Mouse (Mus musculus): ENCODE results near the gene Clptm1. TPM values are rescaled to one million over a fixed set of nuclear protein-coding genes. Genes with fewer than 3 reads are reported as not detected.

The Clptm1 gene
- total and polyA plus RNA-seq, 3 experiments, result 61.7 to 74.9 (median 70.1) TPM

GRCm38 (mm10) chr7:19593061-19593730 lies 71.6 kb downstream of the Clptm1 start:
- WGBS, result 82% methylated on average over 10 of the region's 10 CpGs
- H3K9ac ChIP-seq (ENCODE audit: low read depth, low read length), result no peak overlapping the region
- intact Hi-C loops (cut with DNase I), result loop anchor here (10.0 kb wide), 1 partner anchor 112 kb away; no protein-coding TSS in a partner anchor
- no peak overlapping the region for H3K4me3 ChIP-seq
- DNase-seq, result no peak
- H3K27me3 ChIP-seq (ENCODE audit: control insufficient read depth, insufficient read depth, low read length), result no peaks in the 10 kb centered on the region
- TF ChIP-seq POLR2A (IDR thresholded peaks at IDR 0.05; ENCODE audit: insufficient read depth, low read depth, low read length) (no peak), CTCF (IDR thresholded peaks at IDR 0.05) (no peak), EP300 (IDR thresholded peaks at IDR 0.05; ENCODE audit: insufficient read depth, low read depth, low read length) (no peak)
- H3K36me3 ChIP-seq (ENCODE audit: control insufficient read depth, insufficient read depth, low read length), result no peaks in the 10 kb centered on the region
- no peaks in the 10 kb centered on the region for H3K79me2 ChIP-seq (replicated peaks; ENCODE audit: control insufficient read depth, insufficient read depth, low read length)
- no peaks in the 10 kb centered on the region for H3K4me1 ChIP-seq (ENCODE audit: control insufficient read depth, insufficient read depth, low read length)
- H3K27ac ChIP-seq, result no peak overlapping the region

GRCm38 (mm10) chr7:19589917-19590316 lies 74.9 kb downstream of the Clptm1 start:
- peak; percentile 55 to 58 for DNase-seq
- no peaks in the 10 kb centered on the region for H3K36me3 ChIP-seq (ENCODE audit: control insufficient read depth, insufficient read depth, low read length)
- 45% methylated on average over 3 of the region's 3 CpGs for WGBS

GRCm38 (mm10) chr7:19589207-19589606 lies 75.6 kb downstream of the Clptm1 start:
- H3K27ac ChIP-seq, result no peak overlapping the region
- no peaks in the 10 kb centered on the region for H3K4me1 ChIP-seq (ENCODE audit: control insufficient read depth, insufficient read depth, low read length)
- intact Hi-C loops (cut with DNase I), result no loop called here
- no peaks in the 10 kb centered on the region for H3K36me3 ChIP-seq (ENCODE audit: control insufficient read depth, insufficient read depth, low read length)
- DNase-seq, result peak in 1 of 2 experiments; percentile 50
- no peak overlapping the region for H3K4me3 ChIP-seq
- H3K79me2 ChIP-seq (replicated peaks; ENCODE audit: control insufficient read depth, insufficient read depth, low read length), result no peaks in the 10 kb centered on the region
- no peaks in the 10 kb centered on the region for H3K27me3 ChIP-seq (ENCODE audit: control insufficient read depth, insufficient read depth, low read length)
- no peak overlapping the region for H3K9ac ChIP-seq (ENCODE audit: low read depth, low read length)
- WGBS, result 51% methylated on average over 3 of the region's 3 CpGs
- TF ChIP-seq EP300 (IDR thresholded peaks at IDR 0.05; ENCODE audit: insufficient read depth, low read depth, low read length) (no peak), CTCF (IDR thresholded peaks at IDR 0.05) (peak; percentile 60)

More at GRCm38 (mm10) chr7:19589917-19590316, 74.9 kb downstream of the Clptm1 start:
- Histone ChIP-seq H3K4me1 (ENCODE audit: control insufficient read depth, insufficient read depth, low read length) (no peaks in the 10 kb centered on the region), H3K27ac (no peak overlapping the region), H3K79me2 (replicated peaks; ENCODE audit: control insufficient read depth, insufficient read depth, low read length) (no peaks in the 10 kb centered on the region), H3K9ac (ENCODE audit: low read depth, low read length) (no peak overlapping the region), H3K4me3 (no peak overlapping the region), H3K27me3 (ENCODE audit: control insufficient read depth, insufficient read depth, low read length) (no peaks in the 10 kb centered on the region)
- TF ChIP-seq CTCF (IDR thresholded peaks at IDR 0.05) (peak; percentile 93), EP300 (IDR thresholded peaks at IDR 0.05; ENCODE audit: insufficient read depth, low read depth, low read length) (0 out of 2 replicates have a peak, but pooled peaks have one; percentile 22), POLR2A (IDR thresholded peaks at IDR 0.05; ENCODE audit: insufficient read depth, low read depth, low read length) (no peak)
- intact Hi-C loops (cut with DNase I), result loop anchor here (2.0 to 10.0 kb wide), 3 partner anchors 21 to 115 kb away; no protein-coding TSS in a partner anchor

- no peaks in the 10 kb centered on the region for H3K36me3 ChIP-seq (ENCODE audit: control insufficient read depth, insufficient read depth, low read length)
- intact Hi-C loops (cut with DNase I), result no loop called here
- WGBS, result 85% methylated on average over 46 of the region's 46 CpGs
- no peaks in the 10 kb centered on the region for H3K27me3 ChIP-seq (ENCODE audit: control insufficient read depth, insufficient read depth, low read length)
- TF ChIP-seq POLR2A (IDR thresholded peaks at IDR 0.05; ENCODE audit: insufficient read depth, low read depth, low read length), result no peak
- no peak for TF ChIP-seq EP300 (IDR thresholded peaks at IDR 0.05; ENCODE audit: insufficient read depth, low read depth, low read length)
- TF ChIP-seq CTCF (IDR thresholded peaks at IDR 0.05), result no peak
- no peaks in the 10 kb centered on the region for H3K4me1 ChIP-seq (ENCODE audit: control insufficient read depth, insufficient read depth, low read length)
- DNase-seq, result no peak
- H3K27ac ChIP-seq, result peak overlapping the region; percentile 23; the same call in 1 of the 2 replicates
- 0 out of 2 replicates have a peak overlapping the region, but pooled peaks have one; percentile 1 for H3K4me3 ChIP-seq
- no peaks in the 10 kb centered on the region for H3K79me2 ChIP-seq (replicated peaks; ENCODE audit: control insufficient read depth, insufficient read depth, low read length)
- no peak overlapping the region for H3K9ac ChIP-seq (ENCODE audit: low read depth, low read length)
Observed at GRCm38 (mm10) chr7:19586269-19586668, 78.6 kb downstream of the Clptm1 start.

Other genes with a start within 250 kb of the Clptm1 start
- 10 to 100 TPM; 22.4 to 27.2 TPM for gene Mark4, start 206.2 kb downstream of the Clptm1 start, total RNA-seq (2021)
- gene Mark4, start 206.2 kb downstream of the Clptm1 start, polyA plus RNA-seq (2012; rRNA removed), result 11.1 and 11.8 TPM in 2 replicates
- 1 to 10 TPM in 1 of 2 experiments, under 1 TPM in 1; 0.80 to 1.2 TPM for gene Exoc3l2, start 201.7 kb downstream of the Clptm1 start, total RNA-seq (2021)
- 1.5 and 1.7 TPM in 2 replicates for gene Exoc3l2, start 201.7 kb downstream of the Clptm1 start, polyA plus RNA-seq (2012; rRNA removed)
- gene Bloc1s3, start 156.7 kb downstream of the Clptm1 start, total RNA-seq (2021), result 1 to 10 TPM; 2.2 to 2.5 TPM
- 3.9 and 5.4 TPM in 2 replicates for gene Bloc1s3, start 156.7 kb downstream of the Clptm1 start, polyA plus RNA-seq (2012; rRNA removed)
- gene Trappc6a, start 156.6 kb downstream of the Clptm1 start, total RNA-seq (2021), result 10 to 100 TPM; 32.2 to 33.5 TPM
- 32.9 and 45.0 TPM in 2 replicates for gene Trappc6a, start 156.6 kb downstream of the Clptm1 start, polyA plus RNA-seq (2012; rRNA removed)
- gene Nkpd1, start 147.2 kb downstream of the Clptm1 start, total RNA-seq (2021), result not detected
- gene Nkpd1, start 147.2 kb downstream of the Clptm1 start, polyA plus RNA-seq (2012; rRNA removed), result 0.06 TPM in 1 of 2 replicates, not detected in the other
- gene Ppp1r37, start 102.0 kb downstream of the Clptm1 start, total RNA-seq (2021), result 10 to 100 TPM; 58.0 to 69.5 TPM
- gene Ppp1r37, start 102.0 kb downstream of the Clptm1 start, polyA plus RNA-seq (2012; rRNA removed), result 56.0 and 66.4 TPM in 2 replicates
- gene Zfp296, start 87.7 kb downstream of the Clptm1 start, total RNA-seq (2021), result under 1 TPM; 0.42 to 0.43 TPM
- gene Zfp296, start 87.7 kb downstream of the Clptm1 start, polyA plus RNA-seq (2012; rRNA removed), result 0.82 and 1.0 TPM in 2 replicates
- gene Gemin7, start 87.4 kb downstream of the Clptm1 start, total RNA-seq (2021), result 10 to 100 TPM; 48.5 to 48.6 TPM
- gene Gemin7, start 87.4 kb downstream of the Clptm1 start, polyA plus RNA-seq (2012; rRNA removed), result 75.2 and 87.3 TPM in 2 replicates
- gene Clasrp, start 60.5 kb downstream of the Clptm1 start, total RNA-seq (2021), result 10 to 100 TPM; 13.9 to 14.0 TPM
- gene Clasrp, start 60.5 kb downstream of the Clptm1 start, polyA plus RNA-seq (2012; rRNA removed), result 26.1 and 32.0 TPM in 2 replicates
- gene Relb, start 35.6 kb downstream of the Clptm1 start, total RNA-seq (2021), result 1 to 10 TPM; 7.1 to 7.6 TPM
- gene Relb, start 35.6 kb downstream of the Clptm1 start, polyA plus RNA-seq (2012; rRNA removed), result 9.5 and 12.1 TPM in 2 replicates
- under 1 TPM in 1 of 2 experiments, not detected in 1; 0.47 TPM for gene Apoc2, start 12.9 kb upstream of the Clptm1 start, total RNA-seq (2021)
- not detected in 2 replicates for gene Apoc2, start 12.9 kb upstream of the Clptm1 start, polyA plus RNA-seq (2012; rRNA removed)
- not detected for gene Gm44805, start 16.4 kb upstream of the Clptm1 start, total RNA-seq (2021)
- not detected in 2 replicates for gene Gm44805, start 16.4 kb upstream of the Clptm1 start, polyA plus RNA-seq (2012; rRNA removed)
- gene Apoc4, start 16.4 kb upstream of the Clptm1 start, total RNA-seq (2021), result not detected
- 0.82 TPM in 1 of 2 replicates, not detected in the other for gene Apoc4, start 16.4 kb upstream of the Clptm1 start, polyA plus RNA-seq (2012; rRNA removed)
- 1 to 10 TPM; 2.7 to 4.2 TPM for gene Apoc1, start 27.6 kb upstream of the Clptm1 start, total RNA-seq (2021)
- 3.1 and 7.2 TPM in 2 replicates for gene Apoc1, start 27.6 kb upstream of the Clptm1 start, polyA plus RNA-seq (2012; rRNA removed)
- gene Apoe, start 34.2 kb upstream of the Clptm1 start, total RNA-seq (2021), result 100 to 1,000 TPM; 278 to 293 TPM
- 456 and 519 TPM in 2 replicates for gene Apoe, start 34.2 kb upstream of the Clptm1 start, polyA plus RNA-seq (2012; rRNA removed)
- 10 to 100 TPM; 92.7 to 98.2 TPM for gene Tomm40, start 50.4 kb upstream of the Clptm1 start, total RNA-seq (2021)
- 81.9 and 91.2 TPM in 2 replicates for gene Tomm40, start 50.4 kb upstream of the Clptm1 start, polyA plus RNA-seq (2012; rRNA removed)
- gene Nectin2, start 85.5 kb upstream of the Clptm1 start, total RNA-seq (2021), result 10 to 100 TPM; 30.2 to 41.4 TPM
- 29.4 and 30.7 TPM in 2 replicates for gene Nectin2, start 85.5 kb upstream of the Clptm1 start, polyA plus RNA-seq (2012; rRNA removed)
- 100 to 1,000 TPM; 190 to 214 TPM for gene Bcam, start 106.0 kb upstream of the Clptm1 start, total RNA-seq (2021)
- 240 and 262 TPM in 2 replicates for gene Bcam, start 106.0 kb upstream of the Clptm1 start, polyA plus RNA-seq (2012; rRNA removed)
- gene Cblc, start 131.8 kb upstream of the Clptm1 start, total RNA-seq (2021), result under 1 TPM; 0.63 to 0.77 TPM
- gene Cblc, start 131.8 kb upstream of the Clptm1 start, polyA plus RNA-seq (2012; rRNA removed), result 0.41 and 1.2 TPM in 2 replicates
- gene Bcl3, start 157.7 kb upstream of the Clptm1 start, total RNA-seq (2021), result 1 to 10 TPM; 3.5 to 6.1 TPM
- 11.9 and 14.0 TPM in 2 replicates for gene Bcl3, start 157.7 kb upstream of the Clptm1 start, polyA plus RNA-seq (2012; rRNA removed)
- not detected for gene Gm19345, start 187.0 kb upstream of the Clptm1 start, total RNA-seq (2021)
- not detected in 2 replicates for gene Gm19345, start 187.0 kb upstream of the Clptm1 start, polyA plus RNA-seq (2012; rRNA removed)
- gene Ceacam16, start 196.3 kb upstream of the Clptm1 start, total RNA-seq (2021), result under 1 TPM in 1 of 2 experiments, not detected in 1; 0.14 TPM
- gene Ceacam16, start 196.3 kb upstream of the Clptm1 start, polyA plus RNA-seq (2012; rRNA removed), result 0.35 and 0.66 TPM in 2 replicates
- not detected for gene Ceacam19, start 222.9 kb upstream of the Clptm1 start, total RNA-seq (2021)
- gene Ceacam19, start 222.9 kb upstream of the Clptm1 start, polyA plus RNA-seq (2012; rRNA removed), result not detected in 2 replicates